Mouse (Mus musculus) left cerebral cortex, postnatal 10 days (tissue): ENCODE measurements around the gene Arrdc1. TPM values are rescaled to one million over a fixed set of nuclear protein-coding genes. Genes with fewer than 3 reads are reported as not detected.

Source experiments
- DNase-seq, 2 experiments: peaks; one replicate each; pipeline ENCODE4 v3.0.0; 2021 to 2022; ENCODE audit warnings: low spot score in 2 of 2, mixed read lengths in 1 of 2; ENCODE audit errors: extremely low spot score in 1 of 2
- intact Hi-C: fragments of 180-260 bp; cut with DNase I; formaldehyde crosslinking; loops from one replicate; pipeline ENCODE4 v1.15.1; 2025
- total RNA-seq, 2 experiments: library from RNA; stranded (reverse); gene quantifications; 2 replicates each; pipeline ENCODE4 v1.2.3; 2021

Gene Arrdc1
- total RNA-seq, 2 experiments from 2014 or later = 27.6 to 30.6 TPM

- intact Hi-C loops = no loop called here
These were observed 8.1 kb downstream of the Arrdc1 start for GRCm38 (mm10) chr2:24926965-24927358.

GRCm38 (mm10) chr2:24926345-24926964 lies 8.6 kb downstream of the Arrdc1 start:
- intact Hi-C loops = no loop called here
- DNase-seq = no peak

More at GRCm38 (mm10) chr2:24926965-24927358, 8.1 kb downstream of the Arrdc1 start:
- no peak for DNase-seq

GRCm38 (mm10) chr2:24925284-24925683 lies 9.8 kb downstream of the Arrdc1 start:
- DNase-seq = no peak
- intact Hi-C loops = no loop called here

- no peak for DNase-seq
- intact Hi-C loops = no loop called here
These were observed 11.5 kb downstream of the Arrdc1 start for GRCm38 (mm10) chr2:24923561-24923960.

GRCm38 (mm10) chr2:24919839-24920175 lies 15.2 kb downstream of the Arrdc1 start:
- intact Hi-C loops = no loop called here
- no peak for DNase-seq

- intact Hi-C loops = no loop called here
- DNase-seq = peak; percentile 89 to 96
These were observed 15.9 kb downstream of the Arrdc1 start, which contains the start of gene Ehmt1 for GRCm38 (mm10) chr2:24918930-24919838. Gene Ehmt1, minus strand, starts transcription at chr2:24919614.

GRCm38 (mm10) chr2:24914762-24915161 lies 20.3 kb downstream of the Arrdc1 start:
- DNase-seq = no peak
- intact Hi-C loops = no loop called here

- intact Hi-C loops = no loop called here
- no peak for DNase-seq
These were observed 22.5 kb downstream of the Arrdc1 start for GRCm38 (mm10) chr2:24912589-24912988.

GRCm38 (mm10) chr2:24912189-24912588 lies 22.9 kb downstream of the Arrdc1 start:
- intact Hi-C loops = no loop called here
- no peak for DNase-seq

- intact Hi-C loops = no loop called here
These were observed 24.6 kb downstream of the Arrdc1 start for GRCm38 (mm10) chr2:24910481-24910880.

GRCm38 (mm10) chr2:24905653-24906155 lies 29.3 kb downstream of the Arrdc1 start:
- intact Hi-C loops = no loop called here
- DNase-seq = no peak

More at GRCm38 (mm10) chr2:24910481-24910880, 24.6 kb downstream of the Arrdc1 start:
- no peak for DNase-seq

- intact Hi-C loops = no loop called here
- DNase-seq = no peak
These were observed 30.0 kb downstream of the Arrdc1 start for GRCm38 (mm10) chr2:24904823-24905652.

GRCm38 (mm10) chr2:24902999-24903398 lies 32.1 kb downstream of the Arrdc1 start:
- DNase-seq = no peak
- intact Hi-C loops = no loop called here

- DNase-seq = peak in 1 of 2 experiments; percentile 55
- intact Hi-C loops = no loop called here
These were observed 34.0 kb downstream of the Arrdc1 start for GRCm38 (mm10) chr2:24901055-24901454.

- no peak for DNase-seq
- intact Hi-C loops = no loop called here
These were observed 35.8 kb downstream of the Arrdc1 start for GRCm38 (mm10) chr2:24899292-24899691.

- intact Hi-C loops = no loop called here
- DNase-seq = no peak
These were observed 38.3 kb downstream of the Arrdc1 start for GRCm38 (mm10) chr2:24896761-24897160.

GRCm38 (mm10) chr2:24894211-24894610 lies 40.8 kb downstream of the Arrdc1 start:
- intact Hi-C loops = no loop called here
- DNase-seq = no peak

- no peak for DNase-seq
- intact Hi-C loops = no loop called here
These were observed 42.7 kb downstream of the Arrdc1 start for GRCm38 (mm10) chr2:24892318-24892717.
